Mouse (Mus musculus) WW6 (cell line): ENCODE measurements at regions not wholly inside any gene's neighbourhood (a gene's known extent, or its start where the extent isn't known, plus 50 kb on each side); places are given as distances from the start of the nearest gene placed in this dataset.

Experiments used
- DNase-seq: peaks from one replicate; pipeline ENCODE4 v3.0.0-alpha.2; 2013; ENCODE audit warnings: low read depth, low spot score

DNA sequence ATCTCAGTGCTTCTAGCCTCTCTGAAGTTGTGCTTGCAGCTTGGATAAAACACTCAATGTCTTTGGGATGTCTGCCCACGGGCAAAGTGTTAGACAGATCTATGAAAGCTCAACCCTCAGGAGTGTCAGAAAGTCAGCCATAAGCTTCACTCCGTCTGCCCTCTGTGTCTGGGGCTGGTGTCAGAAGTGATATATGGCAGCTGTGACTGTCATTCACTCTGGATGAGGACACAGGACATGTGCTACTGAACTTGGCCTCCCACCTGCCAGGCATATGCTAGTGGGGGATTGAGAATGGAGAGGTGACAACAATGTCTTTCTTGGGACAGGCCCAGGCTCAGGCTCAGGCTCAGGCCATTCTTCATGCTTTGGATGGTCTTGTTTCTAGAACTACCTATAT, 366.7 kb downstream of the Eipr1 start:
- DNase-seq, result no peak

DNA sequence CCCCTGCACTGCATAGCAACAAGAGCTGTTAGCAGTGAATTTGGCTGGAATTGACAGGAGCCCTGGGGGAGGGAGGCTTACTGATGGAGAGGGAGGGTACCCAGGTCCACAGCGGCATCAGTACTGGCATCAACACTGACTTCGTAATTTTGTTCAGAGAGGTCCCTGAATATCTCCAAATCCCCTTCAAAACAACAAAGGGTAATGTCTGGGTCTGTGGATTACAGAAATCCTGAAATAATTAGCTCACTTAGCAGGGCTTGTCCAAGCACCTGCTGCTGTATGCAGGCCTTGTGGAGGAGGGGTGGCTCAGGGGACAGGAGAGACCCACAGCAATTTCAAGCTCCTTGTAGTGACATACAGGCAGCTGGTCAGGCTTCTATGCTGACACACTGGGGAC, 369.6 kb downstream of the Eipr1 start:
- DNase-seq, result no peak

GRCm38 (mm10) chr12:29122931-29123330, 371.3 kb downstream of the Eipr1 start:
- no peak for DNase-seq

- no peak for DNase-seq
Observed at GRCm38 (mm10) chr12:29124079-29124668, 372.6 kb downstream of the Eipr1 start.

DNA sequence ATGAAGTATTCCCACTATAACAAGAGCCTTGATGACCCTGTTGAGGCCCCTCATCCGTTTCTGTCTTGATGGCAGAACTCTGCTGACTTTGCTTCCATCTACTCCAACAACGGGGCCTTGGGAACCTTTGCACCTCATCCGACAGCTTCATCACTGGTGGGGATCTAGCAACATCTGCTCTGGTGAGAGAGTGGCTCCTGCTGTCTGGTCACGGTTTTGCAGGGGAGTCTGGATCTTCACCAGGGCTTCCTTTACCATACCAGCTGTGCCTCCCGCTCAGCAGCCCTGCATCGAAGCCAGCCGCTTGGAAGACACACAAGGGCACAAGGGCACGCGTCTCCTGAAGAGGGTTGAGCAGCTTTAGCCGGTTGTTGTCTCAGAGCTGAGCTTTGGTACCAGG, 377.2 kb downstream of the Eipr1 start:
- peak; percentile 3 for DNase-seq

DNA sequence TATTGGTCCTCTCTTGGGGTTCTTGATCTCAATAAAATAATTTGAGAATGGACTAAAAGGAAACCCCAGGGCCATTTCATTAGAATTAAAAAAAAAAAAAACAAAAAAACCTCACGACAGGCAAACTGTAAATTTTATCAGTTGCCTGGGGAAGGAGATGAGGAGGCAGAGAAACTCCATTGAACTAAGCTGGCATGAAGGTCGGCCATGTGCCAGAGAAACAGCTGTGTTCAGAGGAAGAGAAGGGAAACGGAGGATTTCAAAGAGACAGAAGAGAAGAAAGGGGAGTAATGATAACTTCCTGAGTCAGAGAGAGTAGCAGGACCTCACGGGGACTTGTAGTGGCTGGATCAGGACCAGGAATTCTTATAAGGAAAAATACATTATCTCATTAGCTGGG, 377.7 kb downstream of the Eipr1 start:
- no peak for DNase-seq

DNA sequence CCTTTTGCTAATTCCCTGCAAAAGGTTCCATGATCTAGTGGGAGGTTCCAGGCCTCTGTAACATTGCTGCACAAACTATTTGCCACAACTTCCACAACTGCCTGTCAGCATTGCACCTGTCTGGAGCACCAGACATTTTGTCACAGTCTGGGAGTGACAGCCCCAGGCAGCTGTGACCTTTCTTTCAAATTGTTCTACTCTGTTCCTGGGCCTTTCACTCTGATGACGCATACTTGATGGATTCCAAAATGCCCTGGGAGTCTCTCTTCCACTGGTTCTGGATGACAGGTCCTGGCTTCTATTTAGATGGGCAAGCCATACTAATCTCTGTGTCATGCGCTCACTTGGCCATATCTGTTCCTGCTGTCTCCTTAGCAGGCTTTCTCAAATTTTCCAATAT, 382.7 kb downstream of the Eipr1 start:
- DNase-seq, result no peak

DNA sequence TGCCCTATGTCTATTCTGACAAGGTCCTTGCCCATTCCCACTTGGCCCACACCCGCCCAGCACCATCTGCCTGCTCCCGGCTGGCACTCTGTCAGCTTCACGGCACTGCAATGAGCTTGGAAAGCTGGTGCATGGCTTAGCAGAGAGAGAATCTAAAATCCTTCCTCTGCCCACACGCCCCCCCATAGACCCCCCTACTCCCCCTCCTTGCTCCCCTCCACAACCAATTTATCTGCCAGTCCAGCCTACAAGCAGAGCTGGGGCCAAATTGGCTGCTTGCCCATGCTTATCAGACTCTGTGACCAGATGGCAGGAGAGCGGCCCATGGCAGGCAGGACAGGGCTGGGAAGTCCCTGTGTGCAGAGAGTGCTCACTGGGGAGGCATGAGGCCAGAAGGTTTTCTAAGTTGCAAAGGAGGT, 385.3 kb downstream of the Eipr1 start:
- no peak for DNase-seq

DNA sequence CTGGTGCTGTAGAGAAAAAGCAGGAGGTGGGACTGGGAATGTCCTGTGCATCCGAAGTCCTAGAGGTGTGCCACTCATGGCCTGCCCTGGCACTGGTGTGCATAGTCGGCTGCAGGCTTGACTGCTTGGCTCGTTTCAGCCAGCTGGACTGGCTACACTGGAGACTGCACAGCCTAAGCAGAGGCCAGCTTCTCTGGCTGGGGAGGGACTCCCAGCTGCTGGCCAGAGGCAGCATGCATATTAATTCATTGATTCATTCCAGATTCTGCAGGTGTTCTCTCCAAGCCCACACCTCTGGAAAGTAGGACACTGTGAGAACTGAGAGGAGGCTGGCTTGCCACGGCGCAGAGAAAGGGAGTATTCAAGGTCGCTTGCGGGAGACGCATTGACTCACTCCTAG, 385.9 kb downstream of the Eipr1 start:
- no peak for DNase-seq

GRCm38 (mm10) chr12:29140576-29140975, 387.6 kb upstream of the Myt1l start:
- DNase-seq, result no peak

DNA sequence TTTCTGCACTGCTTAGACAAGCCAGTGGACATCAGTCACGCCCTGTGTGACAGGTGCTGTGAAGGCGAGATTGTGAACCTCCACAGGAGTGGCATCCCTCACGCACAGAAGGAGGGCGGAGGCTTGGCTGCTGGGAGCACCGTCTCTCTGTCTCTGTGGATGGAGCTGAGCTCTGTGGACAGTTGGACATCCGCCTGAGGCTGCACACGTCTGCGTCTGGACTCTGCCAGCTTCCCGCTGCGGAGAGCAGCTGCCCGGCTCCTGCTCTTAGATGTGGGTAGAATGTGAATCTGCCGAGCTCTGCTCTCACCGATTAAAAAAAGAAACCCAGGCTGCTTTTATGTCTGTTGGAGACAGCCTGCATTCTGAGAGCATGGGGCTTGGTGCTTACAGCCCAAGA, 387.1 kb upstream of the Myt1l start:
- no peak for DNase-seq

DNA sequence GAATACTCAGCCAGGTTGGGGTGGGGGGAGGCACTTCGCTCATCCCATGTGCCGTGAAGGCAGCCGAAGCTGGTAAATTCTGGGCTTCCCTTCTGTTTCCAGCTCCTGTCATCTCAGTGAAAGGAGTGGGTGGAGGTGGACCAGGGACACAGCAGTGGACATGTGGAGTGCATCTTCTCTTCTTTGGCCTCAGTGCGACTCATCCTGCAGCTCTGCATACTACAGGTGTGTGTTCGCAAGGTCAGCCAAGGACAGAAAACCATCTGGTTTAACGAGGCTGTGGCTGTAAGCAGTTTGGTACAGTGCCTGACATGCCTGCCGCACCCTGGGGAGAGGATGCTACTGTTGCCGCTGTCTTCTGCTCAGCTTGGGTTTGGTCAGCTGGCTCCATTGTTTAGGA, 386.3 kb upstream of the Myt1l start:
- DNase-seq, result no peak

- DNase-seq, result no peak
Observed at GRCm38 (mm10) chr12:29143297-29143696, 384.9 kb upstream of the Myt1l start.

- DNase-seq, result no peak
Observed at GRCm38 (mm10) chr12:29160920-29161319, 367.3 kb upstream of the Myt1l start.

- no peak for DNase-seq
Observed at GRCm38 (mm10) chr12:29161546-29161945, 366.6 kb upstream of the Myt1l start.

GRCm38 (mm10) chr12:29164701-29165100, 363.5 kb upstream of the Myt1l start:
- DNase-seq, result no peak

DNA sequence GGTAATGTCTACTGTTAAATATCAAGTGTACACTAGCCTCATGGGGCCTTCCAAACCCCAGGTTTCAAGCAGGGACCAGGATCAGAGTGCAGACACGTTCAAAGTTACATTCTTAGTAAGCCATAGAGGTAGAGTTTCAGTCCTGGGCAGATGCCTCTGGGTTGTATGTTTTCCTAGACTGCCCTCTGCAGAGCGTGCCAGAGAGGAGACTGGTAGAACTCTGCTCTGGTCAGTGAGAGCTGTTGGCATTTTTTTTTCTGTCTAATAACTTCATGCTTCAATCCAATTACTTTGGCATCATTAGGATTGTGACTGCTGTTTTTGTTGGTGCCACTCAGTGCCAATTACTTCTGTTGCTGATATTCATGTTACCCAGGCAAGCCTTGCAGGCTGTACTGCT, 361.9 kb upstream of the Myt1l start:
- no peak for DNase-seq

DNA sequence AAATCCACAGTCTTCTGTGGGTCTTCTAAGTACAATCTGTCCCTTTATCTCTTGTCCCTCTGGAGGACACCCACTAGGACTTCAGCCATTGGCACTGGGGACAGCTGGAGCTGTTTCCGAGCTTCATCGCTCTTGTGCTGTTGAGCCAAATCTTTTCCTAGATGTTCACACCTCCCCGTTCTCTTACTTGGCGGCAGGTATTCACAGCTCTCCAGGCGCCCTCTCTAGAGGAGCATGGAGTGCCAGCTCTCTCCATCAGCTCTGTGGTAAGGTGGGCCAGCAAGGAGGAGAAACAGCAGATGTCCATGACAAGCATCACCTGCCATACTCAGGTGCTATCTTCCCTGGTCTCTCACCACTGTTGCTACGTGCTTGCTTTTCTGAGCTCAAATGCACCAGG, 360.3 kb upstream of the Myt1l start:
- DNase-seq, result no peak

DNA sequence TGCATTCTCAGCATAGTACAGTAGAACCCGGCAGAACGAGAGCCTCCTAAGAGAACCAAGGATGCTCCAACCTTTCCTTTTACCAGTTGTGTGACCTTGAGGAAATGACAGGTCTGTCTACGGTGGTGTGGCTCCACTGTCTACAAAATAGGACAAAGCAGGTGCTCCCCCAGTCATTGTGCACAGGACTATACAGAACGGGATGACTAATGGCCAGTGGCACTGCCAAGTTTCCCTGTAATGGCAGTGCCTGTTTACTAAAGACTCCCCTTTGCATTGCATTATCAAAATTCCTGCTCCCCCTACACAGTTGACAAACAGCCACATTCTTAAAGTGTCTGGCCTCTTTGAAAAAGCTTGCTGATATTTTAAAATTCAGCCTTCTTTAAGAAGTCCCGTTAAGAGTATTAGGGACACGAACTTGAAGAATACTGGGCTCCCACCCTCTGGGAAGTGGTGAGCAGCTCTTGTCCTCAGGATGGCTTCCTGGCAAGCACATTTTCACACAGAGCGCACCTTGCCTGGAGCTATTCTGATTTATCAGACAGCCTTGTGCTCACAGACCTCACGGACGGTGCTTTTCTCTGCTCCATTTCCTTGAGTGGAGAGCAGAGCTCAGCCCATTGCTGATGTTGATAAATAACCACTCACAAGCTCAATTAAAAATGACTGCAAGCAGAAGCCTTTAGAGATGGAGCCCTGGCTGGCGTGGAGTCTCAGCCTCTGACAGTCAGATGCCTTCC, 352.3 kb upstream of the Myt1l start:
- DNase-seq, result no peak

- no peak for DNase-seq
Observed at GRCm38 (mm10) chr12:29177145-29177544, 351.0 kb upstream of the Myt1l start.

DNA sequence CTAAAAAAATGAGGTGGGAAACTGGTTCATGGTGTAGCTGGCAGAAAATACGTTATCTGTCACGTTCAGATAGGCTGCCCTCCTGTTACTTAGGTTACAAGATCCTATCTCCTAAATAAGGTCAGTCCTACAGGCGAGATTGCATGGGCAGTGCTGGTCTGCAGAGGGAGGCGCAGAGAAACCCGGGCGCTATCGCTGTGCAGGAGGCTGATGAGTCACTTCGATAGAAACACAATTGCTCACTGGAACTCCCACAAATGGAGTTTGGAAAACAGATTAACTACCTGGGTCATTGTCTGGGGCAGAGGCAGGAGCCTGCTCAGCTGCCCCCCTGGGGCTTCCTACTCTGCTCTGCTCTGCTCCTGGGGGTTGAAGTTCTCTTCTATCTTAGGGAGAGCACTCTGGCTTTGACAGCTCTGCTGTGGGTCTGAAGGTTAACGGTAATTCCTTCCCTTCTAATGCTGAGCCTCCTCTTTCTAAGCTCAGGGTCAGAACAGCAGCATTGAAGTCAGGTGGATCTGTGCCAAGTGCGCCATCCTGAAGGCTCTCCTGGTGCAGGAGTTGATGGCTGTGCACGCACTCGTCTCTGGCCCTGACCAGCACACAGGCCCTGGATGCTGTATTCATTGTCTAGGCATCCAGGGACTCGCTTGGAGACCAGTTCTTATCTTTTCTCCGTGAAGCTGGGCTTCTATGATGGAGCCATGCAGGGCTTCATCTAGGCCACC, 349.9 kb upstream of the Myt1l start:
- DNase-seq, result no peak

DNA sequence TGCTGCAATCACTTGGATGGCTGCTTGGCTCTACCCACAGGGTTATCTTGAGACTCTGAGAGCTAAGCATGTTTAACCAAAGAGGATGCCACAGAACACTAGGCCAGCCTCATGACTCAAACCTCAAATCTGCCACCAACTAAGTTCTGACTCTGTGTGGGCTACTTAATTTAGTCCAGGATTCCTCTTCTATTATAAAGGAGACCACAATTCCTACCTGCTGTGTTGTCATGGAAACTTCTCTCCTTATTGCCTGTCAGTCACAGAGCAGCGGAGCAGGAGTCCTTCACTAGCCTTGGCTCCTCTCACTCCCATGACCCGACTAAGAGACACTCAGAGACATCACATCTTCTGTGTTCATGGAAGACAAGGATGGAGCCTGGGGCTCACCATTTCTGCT, 348.8 kb upstream of the Myt1l start:
- no peak for DNase-seq

DNA sequence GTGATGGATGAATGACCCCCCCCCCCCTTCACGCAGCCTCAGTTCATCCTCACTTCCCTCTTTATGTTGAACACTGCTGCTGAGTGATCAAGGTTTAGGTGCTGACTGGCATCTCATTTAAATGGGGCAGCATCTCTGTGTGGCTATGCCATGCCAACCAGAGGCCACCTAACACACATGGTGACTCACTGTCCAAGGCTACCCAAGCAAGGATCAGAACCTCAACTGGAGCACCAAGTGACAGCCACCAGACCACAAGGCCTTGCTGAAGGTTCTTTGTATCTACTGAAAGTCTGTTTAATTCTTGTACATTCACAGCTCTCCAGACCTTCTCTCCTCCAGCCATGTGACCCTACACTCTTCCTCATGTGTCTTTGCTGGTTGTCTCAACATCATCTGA, 347.6 kb upstream of the Myt1l start:
- DNase-seq, result no peak
